Mouse (Mus musculus) central nervous system, embryonic 11.5 days (tissue): ENCODE results near the gene Mrpl22. TPM values are rescaled to one million over a fixed set of nuclear protein-coding genes. Genes with fewer than 3 reads are reported as not detected.

ENCODE experiments used
- polyA plus RNA-seq: library from polyadenylated mRNA; depleted of rRNA; stranded (reverse); fragments of >200 nt; gene quantifications from 2 replicates; pipeline ENCODE4 v1.2.3, GENCODE M21; 2012; rRNA removed

Gene Mrpl22
- 82.0 and 93.1 TPM in 2 replicates for polyA plus RNA-seq

DNA sequence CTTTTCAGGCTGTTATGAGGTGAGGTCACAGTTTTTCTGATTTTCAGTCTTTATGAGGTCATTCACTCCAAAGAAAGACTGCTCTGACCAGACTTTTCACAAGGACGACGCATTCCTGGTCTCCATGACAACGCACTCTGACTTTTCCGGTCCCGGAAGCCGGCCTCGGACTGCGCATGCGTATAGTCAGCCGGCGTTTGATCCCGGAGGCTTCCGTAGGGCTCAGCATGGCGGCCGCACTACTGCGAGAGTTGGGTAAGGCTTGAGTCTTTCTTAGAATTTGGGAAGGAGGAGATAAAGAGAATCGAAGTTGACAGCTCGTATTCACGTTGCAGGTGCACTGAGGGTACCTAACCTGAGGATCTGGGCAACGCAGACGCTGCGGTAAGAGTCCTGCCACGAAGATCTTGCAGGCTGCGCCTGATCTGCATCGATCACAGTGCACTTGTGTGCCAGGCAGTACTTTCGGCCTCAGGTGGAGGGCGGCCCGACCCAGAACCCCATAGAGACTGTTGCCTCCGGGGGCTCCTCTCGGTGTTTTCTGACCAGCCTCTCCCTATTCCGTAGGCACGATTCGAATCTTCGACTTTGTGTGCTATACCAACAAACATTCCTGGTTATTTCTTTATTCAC is at the start of gene Mrpl22:
Gene Mrpl22 (plus strand): TSS at position 203 of the 633 bp plus-strand sequence.

DNA sequence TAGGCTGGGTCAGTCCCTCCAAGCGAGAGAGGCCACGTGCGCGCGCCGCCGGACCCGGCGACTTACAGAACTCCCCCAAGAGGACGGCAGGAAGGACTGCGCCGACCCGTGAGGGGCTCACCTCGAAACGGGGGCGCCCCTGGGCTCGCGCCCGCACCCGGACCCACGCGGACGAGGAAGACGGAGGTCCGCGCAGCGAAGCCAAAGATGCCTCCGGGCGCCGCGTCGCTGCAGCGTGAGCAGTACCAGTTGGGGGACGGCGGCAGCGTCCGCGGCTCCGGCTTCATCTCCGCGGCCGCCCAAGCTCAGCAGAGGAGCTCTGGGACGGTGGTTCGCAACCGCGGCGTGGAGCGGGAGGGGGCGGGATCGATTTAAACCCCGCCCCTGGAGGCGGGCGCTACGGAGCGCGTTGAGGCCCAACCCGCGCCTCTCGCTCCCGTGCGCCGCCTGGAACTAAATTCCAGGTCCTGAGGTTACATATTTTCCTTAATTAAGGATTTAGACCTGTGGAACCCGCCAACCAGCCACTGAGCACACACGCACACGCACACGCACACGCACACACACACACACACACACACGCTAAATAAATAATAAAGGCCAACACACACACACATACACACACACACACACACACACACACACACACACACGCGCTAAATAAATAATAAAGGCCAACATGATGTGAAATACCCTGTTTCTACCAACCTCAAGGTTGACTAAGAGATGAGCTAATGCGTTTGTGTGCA is 3.1 kb upstream of the Mrpl22 start, which contains the start of gene Gemin5:
Gene Gemin5 (minus strand): TSS at position 373 of the 749 bp plus-strand sequence.

GRCm38 (mm10) chr11:58199229-58200037 is 28.0 kb downstream of the Mrpl22 start, which contains the start of the genes Igtp and Irgm2:
Igtp (plus strand) TSS chr11:58199556.
Irgm2 (plus strand) TSS chr11:58199618.

Other genes starting within 250 kb of the Mrpl22 start
- gene Larp1, start 162.6 kb upstream of the Mrpl22 start, polyA plus RNA-seq, result 45.7 and 49.1 TPM in 2 replicates
- gene Gm12248, start 78.5 kb upstream of the Mrpl22 start, polyA plus RNA-seq, result not detected in 2 replicates
- 72.0 and 91.1 TPM in 2 replicates for gene Cnot8, start 67.5 kb upstream of the Mrpl22 start, polyA plus RNA-seq
- gene Gemin5, start 3.1 kb upstream of the Mrpl22 start, polyA plus RNA-seq, result 13.0 and 16.6 TPM in 2 replicates
- gene Igtp, start 27.9 kb downstream of the Mrpl22 start, polyA plus RNA-seq, result 1.5 and 1.8 TPM in 2 replicates
- gene Irgm2, start 28.0 kb downstream of the Mrpl22 start, polyA plus RNA-seq, result 0.58 and 0.97 TPM in 2 replicates
- 0.05 and 0.08 TPM in 2 replicates for gene 4930438A08Rik, start 103.1 kb downstream of the Mrpl22 start, polyA plus RNA-seq
- gene Zfp692, start 135.4 kb downstream of the Mrpl22 start, polyA plus RNA-seq, result 42.7 and 55.9 TPM in 2 replicates
- gene Zfp672, start 158.7 kb downstream of the Mrpl22 start, polyA plus RNA-seq, result 19.6 and 29.3 TPM in 2 replicates
- gene Sh3bp5l, start 159.1 kb downstream of the Mrpl22 start, polyA plus RNA-seq, result 28.8 and 39.1 TPM in 2 replicates
- gene Lypd8, start 207.4 kb downstream of the Mrpl22 start, polyA plus RNA-seq, result 0.06 and 0.30 TPM in 2 replicates
- 0.08 and 0.14 TPM in 2 replicates for gene 1810065E05Rik, start 249.4 kb downstream of the Mrpl22 start, polyA plus RNA-seq